Mouse (Mus musculus): Measurements from ENCODE around the gene Olfr536.
"Not testable (repeated sequence)": the region's sequence is repeated elsewhere in the genome, so short reads cannot be mapped to it uniquely, and the experiment has no call there.

The Olfr536 gene

DNA sequence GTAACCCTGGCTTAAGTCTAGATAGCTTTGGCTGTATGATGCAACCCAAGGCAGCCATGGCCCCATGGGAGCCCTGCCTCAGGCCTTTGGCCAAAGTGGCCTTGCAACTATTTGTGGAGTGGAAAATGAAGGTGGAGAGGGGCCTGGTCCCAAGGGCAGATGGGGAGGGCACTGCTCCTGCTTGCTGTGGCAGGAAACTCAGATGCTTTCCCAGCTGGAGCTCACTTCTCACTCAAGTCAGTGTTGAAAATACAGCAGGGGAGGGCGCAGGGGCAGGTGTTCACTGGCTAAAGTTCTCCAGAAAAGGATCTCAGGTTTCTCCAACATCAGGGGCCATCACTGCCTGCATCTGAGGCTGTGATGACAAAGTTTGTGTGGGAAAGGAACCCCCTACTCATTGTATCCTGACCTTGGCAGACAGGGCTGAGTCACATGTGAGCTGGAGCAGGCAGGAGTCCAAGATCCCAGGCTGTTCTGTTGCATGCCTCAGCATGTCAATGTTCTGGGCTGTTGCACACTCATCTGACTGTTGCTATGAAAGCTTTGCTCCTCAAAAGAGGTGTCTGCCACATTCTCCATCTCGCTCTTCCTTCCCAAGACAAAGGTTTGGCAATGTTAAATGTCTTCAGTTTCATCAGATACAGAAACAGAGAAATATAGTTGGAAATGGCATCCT lies at the start of gene Olfr536:
Gene Olfr536 (minus strand): TSS at position 51 of the 676 bp plus-strand sequence.
- DNase-seq (ENCODE audit: low spot score), result not testable (repeated sequence)

GRCm38 (mm10) chr7:140539746-140540145 lies 32.5 kb upstream of the Olfr536 start:
- no peak for DNase-seq (ENCODE audit: low spot score)

DNA sequence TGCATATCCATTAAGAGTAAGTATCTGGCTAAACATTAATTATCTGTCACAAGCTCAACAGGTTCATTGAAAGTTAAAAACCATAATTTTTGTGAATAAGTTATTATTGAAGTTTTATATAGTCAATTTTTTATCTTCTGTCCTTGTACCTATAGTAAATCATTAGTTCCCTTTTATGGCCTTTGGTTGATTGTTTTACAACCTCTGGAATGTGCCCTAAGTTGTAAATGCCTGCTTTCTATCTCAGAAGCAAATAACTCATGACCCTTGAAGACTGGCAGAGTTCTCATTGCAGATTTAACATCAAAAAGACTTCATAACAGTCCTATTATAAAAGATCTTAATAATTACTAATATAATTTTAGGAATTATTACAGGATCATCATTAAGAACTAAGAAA lies 12.5 kb downstream of the Olfr536 start:
- no peak for DNase-seq (ENCODE audit: low spot score)

GRCm38 (mm10) chr7:140494231-140494630 lies 13.0 kb downstream of the Olfr536 start:
- no peak for DNase-seq (ENCODE audit: low spot score)

- no peak for DNase-seq (ENCODE audit: low spot score)
Measured at GRCm38 (mm10) chr7:140488981-140489380, 18.2 kb downstream of the Olfr536 start.

DNA sequence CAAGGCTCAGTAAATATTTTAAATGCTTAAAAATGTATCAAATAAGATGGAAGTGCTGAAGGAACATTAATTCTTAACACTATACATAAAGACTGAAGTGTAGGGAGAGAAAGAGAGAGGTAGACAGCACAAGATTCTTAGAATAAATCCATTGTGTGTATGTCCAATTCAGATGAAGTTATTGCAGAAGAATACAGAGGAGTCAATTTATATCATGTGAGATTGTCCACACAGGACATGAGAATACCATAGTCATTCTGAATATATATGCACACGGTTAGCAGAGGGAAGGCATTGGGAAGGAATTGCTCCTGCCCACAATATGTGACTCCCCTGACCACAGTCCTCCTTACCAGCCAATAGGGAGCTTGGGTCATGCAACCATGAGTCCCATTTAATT lies 23.3 kb downstream of the Olfr536 start, which contains the start of gene Olfr535:
Gene Olfr535 (plus strand): TSS at position 301 of the 400 bp plus-strand sequence.
- no peak for DNase-seq (ENCODE audit: low spot score)

DNA sequence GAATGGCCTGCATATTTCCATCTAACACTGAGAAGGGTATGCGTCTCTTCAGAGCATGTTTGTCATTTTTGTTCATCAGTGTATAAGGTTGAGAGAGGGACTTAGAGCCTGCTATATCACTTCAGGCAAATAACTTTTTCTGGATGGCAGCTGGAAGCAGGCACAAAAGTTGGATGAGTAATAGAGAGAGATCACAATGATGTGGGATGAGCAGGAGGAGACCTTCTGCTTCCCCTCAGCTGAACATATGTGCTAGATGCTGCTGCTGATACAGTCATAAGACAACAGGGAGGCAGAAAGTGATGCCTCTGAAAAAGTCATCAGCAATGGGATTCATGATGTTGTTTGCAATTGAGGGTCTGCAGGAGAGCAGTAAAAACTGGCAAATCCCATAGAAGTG lies 28.5 kb downstream of the Olfr536 start:
- no peak for DNase-seq (ENCODE audit: low spot score)

GRCm38 (mm10) chr7:140477886-140478285 lies 29.3 kb downstream of the Olfr536 start:
- no peak for DNase-seq (ENCODE audit: low spot score)

GRCm38 (mm10) chr7:140463070-140463469 lies 44.1 kb downstream of the Olfr536 start, which contains the start of gene Olfr533:
Olfr533 (plus strand) TSS chr7:140463370.
- DNase-seq (ENCODE audit: low spot score), result not testable (repeated sequence)

Data from lung, postnatal 25 days (tissue).